Mouse (Mus musculus): ENCODE data around the gene Iqcg. TPM values are rescaled to one million over a fixed set of nuclear protein-coding genes. Genes with fewer than 3 reads are reported as not detected.

The Iqcg gene
- polyA plus RNA-seq, 1 experiment from 2014 or later = 2.5 TPM

- DNase-seq (ENCODE audit: low spot score) = no peak
- no peaks in the 10 kb centered on the region for H3K27me3 ChIP-seq (ENCODE audit: low read depth, poor library complexity, severe bottlenecking)
- WGBS = 92% methylated on average over 7 of the region's 7 CpGs
- H3K27ac ChIP-seq = no peak overlapping the region
- no peaks in the 10 kb centered on the region for H3K9me3 ChIP-seq (replicated peaks)
- no peak overlapping the region for H3K4me3 ChIP-seq
- no peaks in the 10 kb centered on the region for H3K4me1 ChIP-seq
- peaks cover 83% of the 10 kb centered on the region for H3K36me3 ChIP-seq
These were observed 48.6 kb downstream of the Iqcg start for GRCm38 (mm10) chr16:33007436-33007835.

GRCm38 (mm10) chr16:33006888-33007287 is 49.1 kb downstream of the Iqcg start:
- H3K36me3 ChIP-seq = peaks cover 80% of the 10 kb centered on the region

GRCm38 (mm10) chr16:33005216-33005615 is 50.8 kb downstream of the Iqcg start:
- Histone ChIP-seq H3K4me1 (no peaks in the 10 kb centered on the region), H3K4me3 (no peak overlapping the region), H3K9me3 (replicated peaks) (no peaks in the 10 kb centered on the region), H3K27ac (no peak overlapping the region), H3K36me3 (peaks cover 81% of the 10 kb centered on the region), H3K27me3 (ENCODE audit: low read depth, poor library complexity, severe bottlenecking) (no peaks in the 10 kb centered on the region)
- DNase-seq (ENCODE audit: low spot score) = no peak
- 63% methylated on average over 9 of the region's 9 CpGs for WGBS

More at GRCm38 (mm10) chr16:33006888-33007287, 49.1 kb downstream of the Iqcg start:
- Histone ChIP-seq H3K4me3 (no peak overlapping the region), H3K27ac (no peak overlapping the region), H3K9me3 (replicated peaks) (no peaks in the 10 kb centered on the region), H3K4me1 (no peaks in the 10 kb centered on the region), H3K27me3 (ENCODE audit: low read depth, poor library complexity, severe bottlenecking) (no peaks in the 10 kb centered on the region)
- DNase-seq (ENCODE audit: low spot score) = no peak
- 97% methylated on average over 7 of the region's 7 CpGs for WGBS

GRCm38 (mm10) chr16:32992158-32992557 is 63.9 kb downstream of the Iqcg start:
- Histone ChIP-seq H3K27ac (no peak overlapping the region), H3K36me3 (peaks cover 83% of the 10 kb centered on the region), H3K4me3 (no peak overlapping the region), H3K27me3 (ENCODE audit: low read depth, poor library complexity, severe bottlenecking) (no peaks in the 10 kb centered on the region), H3K9me3 (replicated peaks) (no peaks in the 10 kb centered on the region), H3K4me1 (no peaks in the 10 kb centered on the region)
- 92% methylated on average over 5 of the region's 5 CpGs for WGBS
- no peak for DNase-seq (ENCODE audit: low spot score)

GRCm38 (mm10) chr16:32984631-32985030 is 71.4 kb downstream of the Iqcg start:
- Histone ChIP-seq H3K4me1 (no peaks in the 10 kb centered on the region), H3K27ac (no peak overlapping the region), H3K27me3 (ENCODE audit: low read depth, poor library complexity, severe bottlenecking) (no peaks in the 10 kb centered on the region), H3K4me3 (no peak overlapping the region), H3K9me3 (replicated peaks) (no peaks in the 10 kb centered on the region), H3K36me3 (peaks cover 93% of the 10 kb centered on the region)
- no peak for DNase-seq (ENCODE audit: low spot score)
- 91% methylated on average over 2 of the region's 2 CpGs for WGBS

- DNase-seq (ENCODE audit: low spot score) = no peak
- no peaks in the 10 kb centered on the region for H3K27me3 ChIP-seq (ENCODE audit: low read depth, poor library complexity, severe bottlenecking)
- no peak overlapping the region for H3K4me3 ChIP-seq
- no peaks in the 10 kb centered on the region for H3K9me3 ChIP-seq (replicated peaks)
- peaks cover 90% of the 10 kb centered on the region for H3K36me3 ChIP-seq
- no peaks in the 10 kb centered on the region for H3K4me1 ChIP-seq
- WGBS = 94% methylated on average over 4 of the region's 4 CpGs
- no peak overlapping the region for H3K27ac ChIP-seq
These were observed 74.6 kb downstream of the Iqcg start for GRCm38 (mm10) chr16:32981405-32981804.

GRCm38 (mm10) chr16:32980227-32980626 is 75.8 kb downstream of the Iqcg start:
- WGBS = 88% methylated on average over 1 of the region's 1 CpGs
- peaks cover 86% of the 10 kb centered on the region for H3K36me3 ChIP-seq

GRCm38 (mm10) chr16:32973047-32973446 is 83.0 kb downstream of the Iqcg start:
- no peak overlapping the region for H3K4me3 ChIP-seq
- WGBS = 84% methylated on average over 2 of the region's 2 CpGs
- no peak for DNase-seq (ENCODE audit: low spot score)
- no peaks in the 10 kb centered on the region for H3K4me1 ChIP-seq
- H3K27me3 ChIP-seq (ENCODE audit: low read depth, poor library complexity, severe bottlenecking) = no peaks in the 10 kb centered on the region
- no peak overlapping the region for H3K27ac ChIP-seq
- H3K36me3 ChIP-seq = peaks cover 58% of the 10 kb centered on the region
- no peaks in the 10 kb centered on the region for H3K9me3 ChIP-seq (replicated peaks)

More at GRCm38 (mm10) chr16:32980227-32980626, 75.8 kb downstream of the Iqcg start:
- DNase-seq (ENCODE audit: low spot score) = no peak
- Histone ChIP-seq H3K4me1 (no peaks in the 10 kb centered on the region), H3K9me3 (replicated peaks) (no peaks in the 10 kb centered on the region), H3K27me3 (ENCODE audit: low read depth, poor library complexity, severe bottlenecking) (no peaks in the 10 kb centered on the region), H3K4me3 (no peak overlapping the region), H3K27ac (no peak overlapping the region)

GRCm38 (mm10) chr16:32972535-32972934 is 83.5 kb downstream of the Iqcg start:
- Histone ChIP-seq H3K9me3 (replicated peaks) (no peaks in the 10 kb centered on the region), H3K27me3 (ENCODE audit: low read depth, poor library complexity, severe bottlenecking) (no peaks in the 10 kb centered on the region), H3K4me1 (no peaks in the 10 kb centered on the region), H3K4me3 (no peak overlapping the region), H3K36me3 (peaks cover 55% of the 10 kb centered on the region), H3K27ac (no peak overlapping the region)
- DNase-seq (ENCODE audit: low spot score) = no peak
- WGBS = 82% methylated on average over 5 of the region's 5 CpGs

MicroRNA genes within 50 kb of the gene (microRNA counts, 519-probe panel; counts per million panel counts)
- microRNA mmu-miR-1947 = 684 counts per million, percentile 72 among the panel's probes with 10 or more counts

Small RNA genes lying within 50 kb of the gene (microRNA-seq; reads per million reads assigned to microRNA genes)
- gene Gm22231 = not detected
- gene Mir1947 = 10.0 reads per million, percentile 18 among the genes with 10 or more reads in this experiment

Other genes with a start within 250 kb of the Iqcg start
- not detected in 2 replicates for gene Smbd1, start 245.7 kb downstream of the Iqcg start, polyA plus RNA-seq (2016; fragmentation: Nextera tagmentation; extraction: Ambion mirVana)
- 91.6 and 94.8 TPM in 2 replicates for gene Fyttd1, start 178.7 kb downstream of the Iqcg start, polyA plus RNA-seq (2016; fragmentation: Nextera tagmentation; extraction: Ambion mirVana)
- 16.2 and 17.6 TPM in 2 replicates for gene Rubcn, start 178.5 kb downstream of the Iqcg start, polyA plus RNA-seq (2016; fragmentation: Nextera tagmentation; extraction: Ambion mirVana)
- gene Lrch3, start 142.1 kb downstream of the Iqcg start, polyA plus RNA-seq (2016; fragmentation: Nextera tagmentation; extraction: Ambion mirVana) = 29.1 and 35.9 TPM in 2 replicates
- 980 and 1,183 TPM in 2 replicates for gene Rpl35a, start 235 bp upstream of the Iqcg start, polyA plus RNA-seq (2016; fragmentation: Nextera tagmentation; extraction: Ambion mirVana)
- gene Lmln, start 6.3 kb upstream of the Iqcg start, polyA plus RNA-seq (2016; fragmentation: Nextera tagmentation; extraction: Ambion mirVana) = 1.8 and 2.3 TPM in 2 replicates
- gene Osbpl11, start 128.9 kb upstream of the Iqcg start, polyA plus RNA-seq (2016; fragmentation: Nextera tagmentation; extraction: Ambion mirVana) = 22.0 and 24.8 TPM in 2 replicates
- gene Snx4, start 195.2 kb upstream of the Iqcg start, polyA plus RNA-seq (2016; fragmentation: Nextera tagmentation; extraction: Ambion mirVana) = 62.0 and 67.5 TPM in 2 replicates

Measured in limb, embryonic 10.5 days (tissue).